Mouse (Mus musculus): Measurements from ENCODE around the gene Adamtsl1.

Gene Adamtsl1

DNA sequence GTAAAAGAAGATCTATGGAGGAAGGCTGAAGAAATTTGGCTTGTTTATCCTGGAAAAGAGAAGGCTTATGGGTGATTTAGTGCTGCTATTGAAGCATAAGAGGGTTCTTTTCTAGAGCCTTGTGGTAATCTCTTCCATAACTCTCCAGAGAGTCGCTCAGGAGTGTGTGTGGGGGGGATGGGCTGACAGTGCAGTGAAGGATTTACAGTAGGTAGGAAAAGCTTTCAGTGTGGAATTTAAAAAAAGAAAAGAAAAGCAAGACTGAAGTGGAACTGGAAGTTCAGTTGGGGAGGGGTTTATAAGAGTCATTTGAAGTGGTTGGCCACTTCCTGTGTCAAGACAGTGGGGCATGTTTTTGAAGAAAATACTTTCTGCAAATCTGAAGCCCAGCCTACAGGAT is 155.8 kb downstream of the Adamtsl1 start:
- DNase-seq (ENCODE audit: low read depth, low spot score): no peak

- no peak for DNase-seq (ENCODE audit: low read depth, low spot score)
These were observed 158.3 kb downstream of the Adamtsl1 start for GRCm38 (mm10) chr4:85672290-85672689.

GRCm38 (mm10) chr4:85677621-85678020 is 163.6 kb downstream of the Adamtsl1 start:
- no peak for DNase-seq (ENCODE audit: low read depth, low spot score)

GRCm38 (mm10) chr4:85686160-85686559 is 172.2 kb downstream of the Adamtsl1 start:
- no peak for DNase-seq (ENCODE audit: low read depth, low spot score)

DNA sequence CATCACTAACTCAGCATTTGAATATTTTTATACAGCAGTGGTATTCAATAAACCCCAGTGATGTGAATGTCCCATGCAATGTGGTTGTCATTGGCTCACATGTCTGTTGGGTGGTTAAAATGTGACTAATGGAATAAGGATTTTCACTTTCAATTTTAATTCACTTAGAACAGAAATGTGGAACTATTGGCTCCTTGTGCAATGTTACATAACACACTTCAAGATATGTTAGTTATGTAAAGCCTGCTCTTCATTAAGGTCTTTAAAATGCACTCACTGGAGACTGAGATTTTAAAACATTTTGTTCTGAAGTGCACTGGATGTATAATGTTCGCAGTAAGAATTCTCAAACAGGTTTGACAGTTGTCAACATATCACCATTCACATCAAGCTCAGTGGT is 181.3 kb downstream of the Adamtsl1 start:
- no peak for DNase-seq (ENCODE audit: low read depth, low spot score)

- no peak for DNase-seq (ENCODE audit: low read depth, low spot score)
These were observed 193.5 kb downstream of the Adamtsl1 start for GRCm38 (mm10) chr4:85707352-85708057.

DNA sequence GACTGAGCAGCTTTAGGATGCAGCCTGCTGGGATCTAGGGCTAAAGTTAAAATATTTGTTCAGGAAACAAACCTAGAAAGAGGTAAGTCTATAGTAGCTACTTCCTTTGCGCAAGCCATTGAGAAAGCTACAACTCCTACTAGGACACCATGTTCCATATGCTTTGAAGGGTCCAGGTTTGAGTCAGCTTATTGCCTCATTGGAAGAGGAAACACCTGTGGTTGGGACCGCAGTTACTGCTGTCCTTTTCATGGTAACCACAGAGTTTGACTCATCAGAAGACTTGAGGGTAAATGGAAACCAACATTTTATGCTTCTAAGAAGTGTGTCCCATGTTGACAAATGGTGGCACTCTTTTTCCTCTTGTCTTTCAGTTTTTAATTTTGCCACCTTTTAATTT is 195.7 kb downstream of the Adamtsl1 start:
- DNase-seq (ENCODE audit: low read depth, low spot score): no peak

DNA sequence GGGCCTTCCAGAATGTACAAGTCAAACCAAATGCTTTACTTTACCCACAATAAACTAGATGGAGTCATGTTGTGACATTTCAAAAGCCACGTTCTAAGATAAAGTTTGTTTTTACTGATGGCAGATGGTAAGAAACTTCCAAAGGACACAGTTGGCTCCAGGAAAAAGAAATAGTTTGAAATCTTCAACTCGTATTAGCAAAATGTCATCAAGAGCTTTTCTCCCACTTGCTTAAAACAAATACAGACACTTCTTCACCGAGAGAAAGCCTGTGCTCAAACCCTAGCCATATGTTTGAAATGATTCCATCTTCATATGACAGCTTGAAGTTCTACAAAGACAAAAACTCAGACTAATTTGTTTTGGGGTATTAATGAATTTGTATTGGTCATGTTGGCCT is 211.0 kb downstream of the Adamtsl1 start:
- DNase-seq (ENCODE audit: low read depth, low spot score): no peak

DNA sequence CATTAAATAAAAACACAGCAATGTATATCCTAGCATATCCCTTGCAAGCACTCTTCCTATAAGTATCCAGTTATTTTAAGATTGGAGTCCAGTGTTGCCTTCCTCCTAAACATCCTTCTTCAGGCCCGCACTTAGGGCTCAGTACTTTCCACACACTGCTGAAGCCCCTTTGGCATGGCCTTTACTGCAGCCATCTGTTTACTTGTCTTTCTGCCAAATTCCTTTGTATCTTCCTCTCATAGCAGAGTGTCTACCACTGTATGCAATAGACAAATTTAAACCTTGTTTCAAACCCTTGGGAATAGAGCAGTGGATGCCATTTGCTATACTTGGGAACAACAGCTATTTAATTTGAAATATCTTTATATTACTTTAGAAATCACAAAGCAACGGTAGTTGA is 213.8 kb downstream of the Adamtsl1 start:
- no peak for DNase-seq (ENCODE audit: low read depth, low spot score)

GRCm38 (mm10) chr4:85728416-85728815 is 214.4 kb downstream of the Adamtsl1 start:
- DNase-seq (ENCODE audit: low read depth, low spot score): no peak

GRCm38 (mm10) chr4:85740478-85740877 is 226.5 kb downstream of the Adamtsl1 start:
- no peak for DNase-seq (ENCODE audit: low read depth, low spot score)

- no peak for DNase-seq (ENCODE audit: low read depth, low spot score)
These were observed 227.9 kb downstream of the Adamtsl1 start for GRCm38 (mm10) chr4:85741825-85742391.

GRCm38 (mm10) chr4:85743427-85743826 is 229.5 kb downstream of the Adamtsl1 start:
- DNase-seq (ENCODE audit: low read depth, low spot score): no peak

GRCm38 (mm10) chr4:85762684-85763083 is 248.7 kb downstream of the Adamtsl1 start:
- peak; percentile 27 for DNase-seq (ENCODE audit: low read depth, low spot score)

- DNase-seq (ENCODE audit: low read depth, low spot score): peak; percentile 3
These were observed 249.4 kb downstream of the Adamtsl1 start for GRCm38 (mm10) chr4:85763161-85764014.

- DNase-seq (ENCODE audit: low read depth, low spot score): no peak
These were observed 250.1 kb downstream of the Adamtsl1 start for GRCm38 (mm10) chr4:85764015-85764450.

DNA sequence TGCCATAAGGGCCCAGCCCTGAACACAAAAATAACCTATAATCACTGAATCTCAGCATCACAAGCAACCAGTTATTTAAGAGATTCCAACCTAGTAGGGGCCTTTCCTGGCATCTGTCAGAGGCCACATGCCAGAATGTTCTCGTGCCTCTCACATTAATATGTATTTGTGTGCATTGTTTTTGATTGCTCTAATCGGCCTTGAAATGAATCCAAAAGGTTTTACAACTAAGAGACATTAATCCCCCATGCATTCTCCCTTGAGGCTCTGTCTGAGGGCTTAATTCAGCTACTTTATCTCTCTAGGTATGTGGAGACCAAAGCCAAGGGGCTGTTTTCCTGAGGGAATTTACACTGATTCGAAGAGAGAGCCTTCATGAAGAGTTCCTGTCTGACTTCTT is 250.5 kb downstream of the Adamtsl1 start:
- no peak for DNase-seq (ENCODE audit: low read depth, low spot score)

DNA sequence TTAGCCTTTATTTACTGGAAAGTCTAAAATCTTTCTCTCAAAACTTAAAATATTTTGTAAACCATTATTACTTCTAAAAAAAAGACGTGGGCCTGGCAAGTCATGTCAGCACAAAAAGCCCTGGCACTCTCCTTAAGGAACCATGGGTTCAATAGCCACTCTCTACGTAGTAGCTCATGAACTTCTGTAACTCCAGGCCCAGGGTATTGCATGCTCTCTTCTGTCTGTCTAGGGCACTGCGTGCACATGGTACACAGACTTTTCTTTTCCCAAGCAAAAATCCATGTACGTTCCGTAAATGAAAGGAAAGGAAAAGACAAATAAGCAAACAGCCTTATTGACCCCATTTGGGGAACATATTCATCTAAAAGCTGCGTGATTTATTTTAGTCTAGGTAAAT is 253.7 kb downstream of the Adamtsl1 start:
- no peak for DNase-seq (ENCODE audit: low read depth, low spot score)

GRCm38 (mm10) chr4:85768107-85768506 is 254.1 kb downstream of the Adamtsl1 start:
- no peak for DNase-seq (ENCODE audit: low read depth, low spot score)

- no peak for DNase-seq (ENCODE audit: low read depth, low spot score)
These were observed 268.5 kb downstream of the Adamtsl1 start for GRCm38 (mm10) chr4:85782511-85782910.

DNA sequence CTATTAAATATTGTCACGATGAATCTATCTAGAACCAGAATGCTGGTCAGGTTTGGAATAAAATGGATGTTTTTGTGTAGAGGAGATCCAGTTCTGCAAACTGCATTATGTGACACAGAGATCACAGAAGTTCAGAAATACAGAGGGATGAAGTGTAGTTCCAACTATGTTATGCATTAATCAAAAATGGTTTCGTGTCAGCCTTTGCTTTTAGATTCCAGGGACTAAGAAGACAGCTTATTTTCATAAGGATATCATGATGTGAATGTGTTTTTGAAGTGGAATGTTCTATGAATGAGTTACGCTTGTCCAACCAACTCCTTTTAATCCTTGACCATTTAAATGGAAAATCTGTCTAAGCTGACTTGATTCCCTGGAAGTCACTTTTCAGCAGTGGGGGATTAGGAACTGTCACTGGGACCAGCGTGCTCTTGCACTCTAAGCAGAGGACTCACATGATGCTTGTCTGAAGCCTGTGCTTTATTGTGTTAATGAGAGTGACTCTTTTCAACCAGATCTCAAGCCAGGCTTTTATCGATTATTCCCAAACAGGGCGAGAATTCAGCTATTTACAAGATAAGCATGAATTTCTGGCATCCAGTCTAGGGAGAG is 269.9 kb downstream of the Adamtsl1 start:
- peak; percentile 18 for DNase-seq (ENCODE audit: low read depth, low spot score)

- peak; percentile 4 for DNase-seq (ENCODE audit: low read depth, low spot score)
These were observed 270.5 kb downstream of the Adamtsl1 start for GRCm38 (mm10) chr4:85784428-85784827.
